Mouse (Mus musculus) thymus, postnatal 10 days (tissue): ENCODE data around the gene Gm9747.

ENCODE experiments used
- DNase-seq, 2 experiments: peaks; one replicate each; pipeline ENCODE4 v3.0.0; 2021; ENCODE audit warnings: low spot score in 2 of 2

Gm9747 gene

DNA sequence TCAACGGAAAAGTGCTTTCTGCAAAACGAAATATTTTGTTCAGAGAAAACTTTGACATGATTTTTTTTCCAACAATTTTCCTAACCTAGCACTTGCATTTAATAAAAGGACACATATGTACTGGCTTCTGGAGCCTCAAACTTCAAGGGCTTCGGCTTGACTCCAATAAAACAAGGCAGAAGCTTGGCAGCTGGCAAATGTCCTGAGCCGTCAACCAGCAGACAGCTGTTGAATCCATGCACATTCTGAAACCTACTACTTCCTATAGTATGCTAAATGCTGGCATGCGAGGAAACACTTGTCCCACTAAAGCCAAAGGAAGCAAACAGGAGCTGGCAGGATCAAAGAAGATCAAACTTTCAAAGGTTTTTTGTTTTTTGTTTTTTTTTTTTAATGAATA is 24.5 kb downstream of the Gm9747 start:
- DNase-seq: no peak

DNA sequence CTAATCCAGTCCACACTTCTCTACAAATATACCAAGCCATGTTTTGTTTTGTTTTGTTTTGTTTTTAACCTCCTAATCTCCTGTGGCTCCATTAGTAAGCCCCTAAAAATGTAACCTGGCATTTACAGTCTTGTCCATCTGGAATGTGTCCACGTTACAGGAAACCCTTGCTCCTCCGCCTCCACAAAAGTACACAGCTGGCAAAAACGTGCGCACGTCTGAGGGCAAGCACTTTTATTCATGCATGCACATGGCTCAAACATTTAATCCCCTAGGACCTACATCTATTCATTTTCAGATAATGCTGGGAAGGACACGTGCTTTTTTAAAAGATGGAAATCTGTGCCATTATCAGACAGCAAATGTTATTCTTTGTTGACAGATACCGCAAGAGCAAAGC is 25.4 kb downstream of the Gm9747 start:
- no peak for DNase-seq

DNA sequence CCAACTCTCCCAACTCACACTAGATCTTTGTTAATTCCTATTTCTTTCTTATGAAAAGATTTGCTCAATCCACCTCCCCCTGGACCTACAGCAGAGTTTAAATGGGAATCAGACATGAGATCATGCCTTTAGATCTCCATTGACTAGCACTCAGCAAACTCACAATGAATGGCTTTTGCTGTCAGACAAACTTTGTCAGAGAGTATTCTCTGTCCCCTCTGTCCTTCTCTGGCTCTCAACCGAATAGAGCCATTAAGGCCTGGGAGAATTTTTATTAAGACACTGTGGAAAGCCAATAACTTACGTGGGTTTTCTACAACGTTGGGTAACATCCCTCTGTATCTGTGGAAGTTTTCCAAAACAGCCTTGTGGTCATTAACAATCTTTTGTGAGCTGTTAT is 27.1 kb downstream of the Gm9747 start:
- DNase-seq: no peak

DNA sequence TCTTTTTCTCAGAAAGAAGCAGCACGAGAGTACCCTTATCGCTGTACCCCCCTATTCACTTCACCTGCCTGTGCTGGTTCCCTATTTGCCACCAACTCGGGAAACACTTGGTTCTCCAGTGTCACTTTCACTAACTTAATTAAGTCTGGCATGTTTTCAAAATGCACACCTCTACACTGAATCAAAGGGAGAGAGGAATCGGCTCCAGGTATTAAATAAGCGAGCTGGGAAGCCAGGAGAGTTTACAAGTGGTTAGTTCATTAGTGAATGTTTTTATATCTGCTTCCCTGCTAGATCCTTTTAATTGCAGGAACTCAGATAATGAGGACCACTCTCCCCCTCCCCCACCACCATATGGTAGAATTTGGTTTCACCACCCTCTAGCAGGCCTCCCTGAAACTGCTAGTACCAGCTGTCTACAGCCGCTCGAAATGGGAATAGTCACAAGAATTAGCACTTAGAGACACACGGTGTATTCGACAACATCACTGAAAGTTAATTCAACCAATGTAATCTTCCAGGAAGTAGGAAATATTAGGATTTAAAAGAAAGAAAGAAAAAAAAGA is 28.2 kb downstream of the Gm9747 start:
- DNase-seq: no peak

DNA sequence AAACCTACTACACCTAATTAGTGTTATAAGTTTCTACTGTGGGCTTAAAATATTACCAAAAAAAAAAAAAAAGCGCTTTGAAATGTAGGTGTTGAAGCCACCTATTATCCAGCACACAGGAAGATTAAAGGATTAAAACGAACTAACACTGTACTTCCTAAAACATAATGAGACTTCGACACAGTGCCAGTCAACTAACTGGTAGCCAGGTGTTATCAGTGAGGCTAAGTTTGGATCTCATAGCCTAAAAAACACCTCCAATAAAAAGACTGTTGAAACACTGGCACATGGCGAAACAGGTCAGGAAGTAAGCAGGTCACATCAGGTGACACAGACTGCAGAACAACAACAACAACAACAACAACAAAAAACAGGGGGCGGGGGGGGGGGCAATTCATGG is 28.7 kb downstream of the Gm9747 start:
- DNase-seq: no peak

DNA sequence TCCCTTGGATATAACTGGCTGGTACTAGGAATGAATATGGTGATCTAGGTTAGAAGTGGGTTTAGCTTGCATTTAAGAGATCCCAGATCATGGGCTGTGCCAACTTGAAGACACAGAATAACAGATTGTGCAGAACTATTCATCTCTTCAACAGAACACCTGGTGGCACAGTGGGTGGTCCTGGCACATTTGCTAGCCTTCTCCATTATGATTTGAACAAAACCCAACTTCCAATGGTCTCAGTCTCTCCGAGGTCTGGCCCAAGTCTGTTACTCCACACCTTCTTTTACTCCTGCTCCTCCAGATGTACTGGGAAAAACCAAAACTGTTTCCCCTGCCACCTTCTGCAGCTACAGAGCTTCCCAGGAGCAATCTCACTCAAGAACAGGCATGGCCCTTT is 29.4 kb downstream of the Gm9747 start:
- DNase-seq: no peak

DNA sequence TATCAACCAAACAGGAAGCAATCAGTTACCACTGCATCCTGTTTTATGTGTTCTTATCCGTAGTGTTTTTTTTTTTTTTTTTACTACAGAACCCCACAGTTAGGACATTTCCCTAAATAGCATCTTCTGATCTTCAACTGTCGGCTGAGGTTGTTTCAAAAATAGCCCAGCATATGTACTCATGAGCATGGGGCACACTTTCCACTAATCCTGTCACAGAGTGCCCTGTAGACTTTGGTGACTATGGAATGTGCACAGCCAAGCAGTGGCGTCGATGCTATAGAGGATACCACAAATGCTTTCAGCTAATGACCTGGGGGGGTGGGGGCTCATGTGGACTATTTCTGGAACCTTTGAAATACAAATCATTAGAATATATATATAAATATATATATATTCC is 34.6 kb downstream of the Gm9747 start:
- DNase-seq: no peak

DNA sequence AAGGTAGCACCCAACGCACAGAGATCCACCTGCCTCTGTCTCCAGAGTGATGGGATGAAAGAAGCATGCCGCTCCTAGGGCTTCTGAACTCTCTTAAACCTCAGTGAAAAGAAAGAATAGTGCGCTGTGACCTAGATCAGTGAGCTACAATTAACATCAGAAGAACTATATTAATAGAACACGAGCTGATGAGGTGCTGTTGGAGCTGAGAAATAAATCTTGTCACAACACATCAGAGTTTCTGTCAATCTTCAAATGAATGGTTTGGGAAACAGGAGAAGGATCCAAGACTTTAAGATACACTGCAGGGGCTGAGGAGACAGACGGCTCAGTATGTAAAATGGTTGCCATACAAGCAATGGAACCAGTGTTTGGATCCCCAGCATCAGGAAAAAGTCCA is 39.3 kb downstream of the Gm9747 start:
- no peak for DNase-seq

DNA sequence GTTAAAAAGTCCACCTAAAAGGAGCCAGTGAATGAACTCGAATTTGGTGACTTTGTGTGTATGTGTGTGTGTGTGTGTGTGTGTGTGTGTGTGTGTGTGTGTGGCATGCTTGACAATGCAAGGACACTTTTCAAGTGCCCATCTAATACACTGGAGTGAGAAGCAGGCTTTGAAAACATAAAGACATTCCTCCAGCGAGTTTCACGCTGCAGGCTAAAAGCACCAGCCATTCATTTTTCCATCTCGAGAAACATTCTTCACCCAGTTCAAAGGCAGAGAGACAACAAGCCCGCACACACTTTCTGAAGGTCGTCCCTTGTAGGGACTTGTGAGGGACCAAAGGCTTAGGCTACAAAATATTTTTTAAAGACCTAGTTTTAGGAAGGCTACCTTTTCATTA is 40.6 kb downstream of the Gm9747 start:
- no peak for DNase-seq

DNA sequence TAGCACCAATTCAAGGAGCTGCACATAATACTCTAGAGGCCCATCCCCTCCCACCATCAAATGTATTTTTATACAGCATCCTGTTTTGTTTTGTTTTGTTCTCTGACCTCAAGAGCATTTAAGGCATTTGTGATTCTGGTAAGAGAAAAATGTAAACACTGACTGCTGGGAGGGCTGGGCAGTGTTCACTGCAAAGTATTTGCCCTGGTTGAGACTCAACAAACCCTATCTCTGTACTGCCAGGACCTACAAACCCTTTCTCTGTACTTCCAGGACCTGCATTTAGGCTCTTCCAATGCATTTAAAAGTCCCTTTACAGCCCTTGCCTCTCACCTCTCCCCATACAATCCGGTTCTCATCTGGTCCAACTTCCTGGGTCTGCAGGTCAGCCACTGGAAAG is 41.4 kb downstream of the Gm9747 start:
- DNase-seq: no peak

DNA sequence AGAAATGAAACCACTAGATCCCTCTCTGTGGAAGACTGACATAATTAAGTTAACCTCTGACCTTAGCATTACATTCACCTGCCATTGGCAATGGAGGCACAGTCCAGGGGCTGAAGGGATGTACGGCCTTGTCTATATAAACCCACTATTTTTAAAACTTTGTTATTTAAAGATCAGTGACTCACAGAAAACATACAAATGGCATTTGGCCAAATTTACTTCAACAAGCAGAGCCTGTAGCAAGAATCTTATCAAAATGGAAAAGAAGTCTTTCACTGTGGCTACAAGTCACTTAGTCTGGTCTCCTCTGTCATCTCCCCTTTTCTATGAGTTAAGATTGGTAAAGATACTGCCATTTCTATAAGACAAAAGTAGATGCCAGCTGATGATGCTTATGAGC is 46.9 kb downstream of the Gm9747 start:
- no peak for DNase-seq

DNA sequence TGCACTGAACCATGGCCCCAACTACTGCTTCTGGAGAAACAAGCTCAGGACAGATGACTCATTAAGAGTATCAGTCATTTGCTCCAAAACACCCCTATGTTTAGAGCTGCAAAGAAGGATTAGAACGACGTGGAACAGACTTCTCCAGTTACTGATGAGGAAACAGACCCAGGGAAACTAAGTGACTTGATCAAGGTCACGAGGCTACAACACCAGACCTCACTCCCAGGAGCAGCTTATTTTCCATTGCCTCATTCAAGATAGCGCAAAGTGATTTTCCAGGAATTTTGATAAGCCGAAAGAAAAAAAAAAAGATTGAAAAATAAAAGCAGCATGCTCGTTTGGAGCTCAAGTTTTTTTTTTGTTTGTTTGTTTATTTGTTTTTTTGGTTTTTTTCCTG is 48.9 kb downstream of the Gm9747 start:
- no peak for DNase-seq

DNA sequence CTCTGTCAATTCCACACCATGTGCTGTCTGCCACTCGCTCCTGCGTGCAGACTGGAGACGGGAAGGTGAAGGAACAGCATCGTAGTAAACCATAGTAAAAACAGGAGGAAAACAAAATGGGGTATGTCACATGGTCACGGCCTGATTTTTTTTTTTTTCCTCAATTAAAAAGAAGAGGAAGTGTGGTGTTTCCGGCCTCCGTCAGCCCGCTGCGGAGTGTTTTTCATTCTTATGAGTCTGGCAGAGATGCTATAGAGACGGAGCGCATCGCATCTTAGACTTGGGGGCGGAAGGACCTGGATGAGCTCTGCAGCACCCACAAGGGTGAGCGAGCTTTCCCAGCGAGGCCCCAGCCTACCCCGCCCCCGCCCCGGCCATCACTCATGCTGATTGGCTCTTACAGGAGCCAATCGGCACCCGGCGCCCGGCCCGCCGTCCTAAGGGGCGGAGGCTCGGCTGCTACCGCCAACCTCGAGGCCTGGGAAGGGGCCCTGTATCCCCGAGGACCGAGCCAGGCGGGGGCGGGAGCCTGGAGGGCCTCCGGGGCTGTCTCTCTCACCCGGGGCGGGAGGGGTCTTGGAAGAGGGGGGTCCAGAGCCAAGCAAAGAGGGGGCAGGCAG is 50.2 kb downstream of the Gm9747 start:
- DNase-seq: peak; percentile 71 to 78

DNA sequence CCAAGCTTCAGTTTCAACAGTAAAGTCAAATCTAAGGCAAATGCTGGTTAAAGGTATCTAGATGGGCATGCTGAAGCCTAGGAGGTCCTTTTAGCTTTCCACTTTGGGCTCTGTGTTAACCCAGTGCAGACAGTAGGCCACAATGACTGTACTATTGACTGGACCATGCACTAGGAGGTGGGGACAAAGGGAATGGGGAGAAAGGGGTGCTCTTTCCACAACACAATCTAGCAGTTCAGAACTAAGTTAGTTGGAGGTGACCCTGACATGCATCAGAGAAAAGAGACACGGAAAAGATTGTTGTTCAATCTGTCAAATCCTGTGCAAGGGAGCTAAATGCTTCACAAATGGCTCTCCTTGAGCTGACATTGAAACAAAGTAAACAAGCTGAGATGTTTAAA is 51.0 kb downstream of the Gm9747 start:
- no peak for DNase-seq

DNA sequence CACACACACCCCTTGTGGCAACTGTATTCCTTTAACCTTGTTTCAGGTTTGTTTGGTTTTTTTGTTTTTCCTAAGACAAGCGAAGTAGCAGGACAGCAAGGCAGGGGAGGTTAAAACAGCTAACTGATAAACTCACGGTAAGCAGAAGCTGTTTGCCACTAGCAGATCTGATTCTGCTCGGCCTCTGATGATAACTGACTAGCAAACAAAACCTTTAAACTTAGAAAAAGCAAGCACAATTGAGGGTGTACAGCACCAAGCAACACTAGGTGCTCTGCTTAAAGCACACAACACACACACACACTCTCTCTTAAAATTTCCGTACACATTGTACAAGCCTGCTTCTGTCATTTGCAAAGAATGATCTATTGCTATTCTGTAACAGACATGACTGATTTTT is 51.5 kb downstream of the Gm9747 start:
- no peak for DNase-seq
